10 mouse cellular contexts compared by ENCODE assay signal in genomic region chr2:166012145-166012544, GRCm38 (mm10). TPM values are rescaled to one million over a fixed set of nuclear protein-coding genes. Genes with fewer than 3 reads are reported as not detected.
DNase-seq lines count a peak whose midpoint lies in the region; ATAC-seq and TF ChIP-seq lines count a peak whose summit lies in the region.
"Had no signal": no experiment of that assay in that cellular context is flagged by ENCODE, and none has a peak within 500 bp of the region (broad histone marks: within the 10 kb centered on the region; RNA-seq: fewer than 3 reads in every experiment).

No protein-coding gene starts in this region.

- no peak for TF ChIP-seq CTCF in CH12.LX (conservative IDR thresholded peaks at IDR 0.05 in 1 of 2, IDR thresholded peaks at IDR 0.05 in 1 of 2; ENCODE audit: low read depth in 2 of 2, low read length in 2 of 2)

- TF ChIP-seq POLR2A in CH12.LX (IDR thresholded peaks at IDR 0.05; ENCODE audit: low read depth, low read length) = no peak

- no peak for TF ChIP-seq RAD21 in CH12.LX (IDR thresholded peaks at IDR 0.05; ENCODE audit: low read depth, low read length)

- in situ Hi-C loops in CH12.LX (cut with MboI; ENCODE audit: low pct_ligation_motif_present, low pct_unique_long_range_greater_than_20kb, low sequenced_read_pairs) = no loop called here

- H3K4me3 ChIP-seq in hindbrain, embryonic 10.5 days = no peak overlapping the region
- no peak overlapping the region for H3K4me3 ChIP-seq in hindbrain, embryonic 12.5 days
- no peak overlapping the region for H3K4me3 ChIP-seq in CH12.LX (replicated peaks in 1 of 3; ENCODE audit: low read depth in 2 of 3, low read length in 2 of 3, poor library complexity in 1 of 3)
- H3K4me3 ChIP-seq in forebrain, embryonic 10.5 days = no peak overlapping the region
- H3K4me3 ChIP-seq: embryonic facial prominence, embryonic 12.5 days had no signal

- no peaks in the 10 kb centered on the region for H3K9me3 ChIP-seq in hindbrain, embryonic 10.5 days
- no peaks in the 10 kb centered on the region for H3K9me3 ChIP-seq in hindbrain, embryonic 12.5 days (replicated peaks)
- H3K9me3 ChIP-seq in CH12.LX (replicated peaks; ENCODE audit: low read length) = no peaks in the 10 kb centered on the region
- no peaks in the 10 kb centered on the region for H3K9me3 ChIP-seq in forebrain, embryonic 10.5 days
- H3K9me3 ChIP-seq: embryonic facial prominence, embryonic 12.5 days had no signal

- no peak for ATAC-seq in hindbrain, embryonic 12.5 days (ENCODE audit: low FRiP score)
- peak; percentile 87 for ATAC-seq in megakaryocyte, adult 5-6 weeks (ENCODE audit: poor library complexity, severe bottlenecking)

- H3K27ac ChIP-seq in hindbrain, embryonic 10.5 days = peak overlapping the region; percentile 69; the same call in 1 of the 2 replicates
- H3K27ac ChIP-seq in hindbrain, embryonic 12.5 days = no peak overlapping the region
- no peak overlapping the region for H3K27ac ChIP-seq in CH12.LX (ENCODE audit: insufficient read depth, low read depth)
- H3K27ac ChIP-seq in forebrain, embryonic 10.5 days = no peak overlapping the region

- H3K4me1 ChIP-seq in hindbrain, embryonic 10.5 days (replicated peaks) = peaks cover 40% of the 10 kb centered on the region
- H3K4me1 ChIP-seq in hindbrain, embryonic 12.5 days = peaks cover 28% of the 10 kb centered on the region
- H3K4me1 ChIP-seq in CH12.LX (ENCODE audit: control insufficient read depth in 1 of 2, insufficient read depth in 2 of 2) = peaks cover 21 to 74% of the 10 kb centered on the region in 2 experiments
- H3K4me1 ChIP-seq in forebrain, embryonic 10.5 days = peaks cover 42% of the 10 kb centered on the region

- peaks cover 12% of the 10 kb centered on the region; the same call in 1 of the 2 replicates for H3K36me3 ChIP-seq in hindbrain, embryonic 10.5 days
- H3K36me3 ChIP-seq in hindbrain, embryonic 12.5 days = no peaks in the 10 kb centered on the region
- peaks cover 0 to 14% of the 10 kb centered on the region in 2 experiments for H3K36me3 ChIP-seq in CH12.LX (replicated peaks in 1 of 2; ENCODE audit: control insufficient read depth in 1 of 2, insufficient read depth in 1 of 2, low read length in 1 of 2)
- peaks cover 15% of the 10 kb centered on the region for H3K36me3 ChIP-seq in forebrain, embryonic 10.5 days (replicated peaks)
- H3K36me3 ChIP-seq: embryonic facial prominence, embryonic 12.5 days had no signal

- H3K79me2 ChIP-seq in CH12.LX (replicated peaks; ENCODE audit: control insufficient read depth, extremely low read depth, insufficient read depth, poor library complexity, severe bottlenecking) = peaks cover 67% of the 10 kb centered on the region

- TF ChIP-seq EP300 in CH12.LX (IDR thresholded peaks at IDR 0.05; ENCODE audit: low read length) = no peak

- dilution Hi-C loops in CH12.LX (cut with MboI; ENCODE audit: extremely low pct_ligation_motif_present, extremely low pct_unique_long_range_greater_than_20kb, low sequenced_read_pairs) = no loop called here

- WGBS in hindbrain, embryonic 10.5 days = 60% methylated on average over 2 of the region's 2 CpGs
- WGBS in hindbrain, embryonic 12.5 days = 57% methylated on average over 2 of the region's 2 CpGs
- 67% methylated on average over 2 of the region's 2 CpGs for WGBS in forebrain, embryonic 10.5 days

- no peaks in the 10 kb centered on the region for H3K27me3 ChIP-seq in hindbrain, embryonic 10.5 days (ENCODE audit: insufficient read depth, poor library complexity, severe bottlenecking)
- no peaks in the 10 kb centered on the region for H3K27me3 ChIP-seq in hindbrain, embryonic 12.5 days
- H3K27me3 ChIP-seq in CH12.LX (replicated peaks) = no peaks in the 10 kb centered on the region
- H3K27me3 ChIP-seq in forebrain, embryonic 10.5 days (ENCODE audit: poor library complexity, severe bottlenecking) = no peaks in the 10 kb centered on the region
- H3K27me3 ChIP-seq: embryonic facial prominence, embryonic 12.5 days had no signal

- no peak for DNase-seq in hindbrain, embryonic 10.5 days (ENCODE audit: low spot score)
- no peak for DNase-seq in CH12.LX (ENCODE audit: extremely low read depth)
- peak; percentile 51 for DNase-seq in c-Kit-positive CD71-positive TER-119-negative erythroid progenitor cells, embryonic 14.5 days (ENCODE audit: low read depth)
- DNase-seq in cerebellum, adult 9-11 months = no peak
- DNase-seq in frontal cortex, adult 2 months (ENCODE audit: extremely low spot score in 1 of 2, low spot score in 1 of 2) = no peak
- no peak for DNase-seq in forebrain, embryonic 10.5 days (ENCODE audit: extremely low spot score, low spot score)
- DNase-seq: lung, adult 18-20 months had no signal

- no peak overlapping the region for H3K4me2 ChIP-seq in hindbrain, embryonic 12.5 days (replicated peaks)
- peak overlapping the region; percentile 17; the same call in 1 of the 2 replicates for H3K4me2 ChIP-seq in CH12.LX (ENCODE audit: insufficient read depth, low read depth, poor library complexity, severe bottlenecking)
- H3K4me2 ChIP-seq: embryonic facial prominence, embryonic 12.5 days had no signal

- H3K9ac ChIP-seq in hindbrain, embryonic 12.5 days = no peak overlapping the region
- peak overlapping the region; percentile 50; the same call in 1 of the 2 replicates for H3K9ac ChIP-seq in CH12.LX (ENCODE audit: insufficient read depth, low read depth)
- H3K9ac ChIP-seq: embryonic facial prominence, embryonic 12.5 days had no signal

TF ChIP-seq in CH12.LX, 34 proteins besides CTCF, POLR2A, EP300 and RAD21:
- TF ChIP-seq SIN3A (IDR thresholded peaks at IDR 0.05; ENCODE audit: low read length) (no peak), TCF12 (IDR thresholded peaks at IDR 0.05; ENCODE audit: low read depth, low read length) (no peak), NRF1 (IDR thresholded peaks at IDR 0.05; ENCODE audit: low read depth, low read length) (no peak), CHD1 (IDR thresholded peaks at IDR 0.05; ENCODE audit: low read depth, low read length) (no peak), USF2 (conservative IDR thresholded peaks at IDR 0.05; ENCODE audit: low read depth, low read length) (no peak), USF1 (IDR thresholded peaks at IDR 0.05; ENCODE audit: low read depth, low read length) (no peak), ZKSCAN1 (IDR thresholded peaks at IDR 0.05; ENCODE audit: borderline replicate concordance, low read depth, low read length) (no peak), UBTF (IDR thresholded peaks at IDR 0.05; ENCODE audit: low read depth, low read length) (no peak), GABPA (IDR thresholded peaks at IDR 0.05; ENCODE audit: insufficient replicate concordance, low read depth, low read length) (no peak), E2F4 (IDR thresholded peaks at IDR 0.05; ENCODE audit: insufficient replicate concordance, low read depth, low read length) (no peak), BHLHE40 (IDR thresholded peaks at IDR 0.05; ENCODE audit: low read depth, low read length) (no peak), MAFK (IDR thresholded peaks at IDR 0.05; ENCODE audit: insufficient replicate concordance, low read length) (no peak), MAX (IDR thresholded peaks at IDR 0.05; ENCODE audit: low read length) (no peak), ZNF384 (IDR thresholded peaks at IDR 0.05; ENCODE audit: low read depth, low read length) (no peak), NELFE (IDR thresholded peaks at IDR 0.05; ENCODE audit: low read depth, low read length) (no peak), ZMIZ1 (IDR thresholded peaks at IDR 0.05; ENCODE audit: low read depth, low read length) (no peak), MEF2A (IDR thresholded peaks at IDR 0.05; ENCODE audit: borderline replicate concordance, low read depth, low read length) (no peak), ETS1 (conservative IDR thresholded peaks at IDR 0.05; ENCODE audit: low read depth, low read length) (no peak), SMC3 (IDR thresholded peaks at IDR 0.05; ENCODE audit: low read depth, low read length) (no peak)

RNA-seq across cellular contexts. Expression of gene Ncoa3, which starts 19.7 kb away (rescaled TPM):
- polyA plus RNA-seq in hindbrain, embryonic 10.5 days (2016; fragmentation: Nextera tagmentation; extraction: Ambion mirVana) = 14.6 and 16.6 TPM in 2 replicates
- 14.9 and 15.0 TPM in 2 replicates for polyA plus RNA-seq in hindbrain, embryonic 12.5 days (2016; fragmentation: Nextera tagmentation; extraction: Ambion mirVana)
- total RNA-seq in CH12.LX (2012; rRNA removed) (17.1 and 19.0 TPM in 2 replicates), CH12.LX (2014; rRNA removed) (11.3 and 13.4 TPM in 2 replicates)
- 21.0 and 21.9 TPM in 2 replicates for polyA plus RNA-seq in CH12.LX (2012; ENCODE audit: insufficient read length, low read depth)
- 50.7 and 54.8 TPM in 2 replicates for total RNA-seq in megakaryocyte, adult 5-6 weeks (2015)
- 55.7 and 59.8 TPM in 2 replicates for total RNA-seq in megakaryocyte, adult 5-6 weeks (2017)
- polyA plus RNA-seq in frontal cortex, adult 2 months (2012; rRNA removed) = 33.5 and 34.2 TPM in 2 replicates
- 14.3 and 15.7 TPM in 2 replicates for polyA plus RNA-seq in forebrain, embryonic 10.5 days (2016; fragmentation: Nextera tagmentation; extraction: Ambion mirVana)
